Mouse (Mus musculus) bone marrow, adult 2 months (tissue): Measurements from ENCODE around the gene Acss2.

ENCODE experiments used
- CTCF ChIP-seq: fragments of 200-500 bp; IDR thresholded peaks from 2 replicates; pipeline ENCODE4 v1.5.1; 2011; ENCODE audit warnings: low read length, control low read depth; ENCODE audit not compliant: control insufficient read depth, insufficient read depth
- POLR2A ChIP-seq: fragments of 200-500 bp; IDR thresholded peaks from 2 replicates; pipeline ENCODE4 v1.6.1; 2011; ENCODE audit warnings: low read depth, mild to moderate bottlenecking, control low read depth, low read length, borderline replicate concordance; ENCODE audit not compliant: control insufficient read depth

DNA sequence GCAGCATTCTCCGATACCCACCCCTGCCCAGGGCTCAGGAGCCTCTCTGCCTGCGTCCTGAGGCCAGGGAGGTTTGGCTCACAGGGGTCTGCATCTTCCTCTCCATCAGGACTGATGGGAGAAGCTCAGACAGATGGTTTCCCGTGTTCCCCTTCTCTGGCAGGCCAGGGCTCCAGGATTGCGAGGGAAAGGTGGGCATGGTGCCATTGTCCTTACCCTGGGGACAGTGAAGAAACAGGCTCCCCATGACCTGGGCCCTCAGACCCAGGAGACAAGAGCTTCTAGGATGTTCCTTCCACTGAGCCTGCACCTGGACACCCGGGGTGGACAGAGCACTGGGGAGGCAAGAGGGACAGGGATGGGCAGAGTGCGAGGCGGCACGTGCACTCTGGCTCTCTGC is 116.8 kb downstream of the Acss2 start:
- no peak for TF ChIP-seq CTCF
- TF ChIP-seq POLR2A, result no peak
